Mouse (Mus musculus): Measurements from ENCODE around the gene E2f4.

- TF ChIP-seq ELF1 (IDR thresholded peaks at IDR 0.05; ENCODE audit: low read depth, low read length) (no peak), CHD2 (IDR thresholded peaks at IDR 0.05; ENCODE audit: low read length) (no peak), EP300 (IDR thresholded peaks at IDR 0.05; ENCODE audit: low read depth in 1 of 2, low read length in 2 of 2) (no peak), CTCF (IDR thresholded peaks at IDR 0.05 in 2 of 3, conservative IDR thresholded peaks at IDR 0.05 in 1 of 3; ENCODE audit: control insufficient read depth in 1 of 3, insufficient read depth in 1 of 3, low read depth in 2 of 3, low read length in 3 of 3, poor library complexity in 1 of 3, severe bottlenecking in 1 of 3) (no peak), MYC (IDR thresholded peaks at IDR 0.05; ENCODE audit: low read depth, low read length) (no peak), USF2 (IDR thresholded peaks at IDR 0.05; ENCODE audit: borderline replicate concordance in 1 of 2, insufficient read depth in 1 of 2, low read depth in 1 of 2, low read length in 2 of 2) (no peak), GATA1 (IDR thresholded peaks at IDR 0.05; ENCODE audit: low read depth, low read length) (no peak), NELFE (IDR thresholded peaks at IDR 0.05; ENCODE audit: low read depth, low read length) (no peak), ZC3H11A (IDR thresholded peaks at IDR 0.05; ENCODE audit: low read depth, low read length) (no peak), MAX (IDR thresholded peaks at IDR 0.05; ENCODE audit: low read length) (no peak), POLR2A (IDR thresholded peaks at IDR 0.05; ENCODE audit: control insufficient read depth in 1 of 2, insufficient read depth in 1 of 2, low read depth in 1 of 2, low read length in 2 of 2, poor library complexity in 1 of 2) (no peak), ZMIZ1 (IDR thresholded peaks at IDR 0.05; ENCODE audit: low read depth, low read length) (no peak), MAZ (IDR thresholded peaks at IDR 0.05; ENCODE audit: low read depth, low read length) (no peak)
Measured at GRCm38 (mm10) chr8:105280567-105280966, 16.9 kb upstream of the E2f4 start.
